Mouse (Mus musculus) kidney, adult 2 months (tissue): ENCODE measurements around the gene Aen. TPM values are rescaled to one million over a fixed set of nuclear protein-coding genes. Genes with fewer than 3 reads are reported as not detected.
A peak's percentile ranks its signal among the peaks of the same experiment; 100 is the strongest.

Source experiments
- DNase-seq: peaks from one replicate; pipeline ENCODE4 v3.0.0; 2021
- H3K27ac ChIP-seq: fragments of 200-500 bp; 2 replicates; pipeline ENCODE4 v1.5.1; 2012; ENCODE audit warnings: low read depth, low read length, control low read depth, inconsistent platforms; ENCODE audit not compliant: insufficient read depth
- H3K27me3 ChIP-seq: fragments of 200-500 bp; replicated peaks from 2 replicates; pipeline ENCODE4 v1.6.1; 2012; ENCODE audit warnings: mild to moderate bottlenecking, moderate library complexity, low read length, inconsistent platforms; ENCODE audit not compliant: control insufficient read depth, insufficient read depth
- H3K36me3 ChIP-seq: fragments of 200-500 bp; 2 replicates; pipeline ENCODE4 v1.6.1; 2012; ENCODE audit warnings: mild to moderate bottlenecking, moderate library complexity, low read length, inconsistent platforms; ENCODE audit not compliant: control insufficient read depth, insufficient read depth
- H3K4me1 ChIP-seq: fragments of 200-500 bp; 2 replicates; pipeline ENCODE4 v1.6.1; 2011; ENCODE audit warnings: low read length; ENCODE audit not compliant: control insufficient read depth, insufficient read depth
- H3K4me3 ChIP-seq: fragments of 200-500 bp; 2 replicates; pipeline ENCODE4 v1.5.1; 2011; ENCODE audit warnings: mild to moderate bottlenecking, low read depth, low read length, control low read depth; ENCODE audit not compliant: insufficient read depth
- CTCF ChIP-seq: fragments of 200-500 bp; conservative IDR thresholded peaks from 2 replicates; pipeline ENCODE4 v1.5.1; 2011; ENCODE audit warnings: low read depth, mild to moderate bottlenecking, control low read depth, low read length, moderate library complexity, mixed read lengths; ENCODE audit not compliant: insufficient read depth, insufficient read length
- POLR2A ChIP-seq: fragments of 200-500 bp; IDR thresholded peaks from one replicate; pipeline ENCODE4 v1.6.1; 2011; ENCODE audit warnings: low read depth, low read length, control low read depth
- WGBS: fragments of 180-500 bp; shearing (Covaris S2); methylation state at CpG from one replicate; pipeline ENCODE4 v1.1.7; 2018; 5-methylcytosine and 5-hydroxymethylcytosine counted together
- polyA plus RNA-seq: library from polyadenylated mRNA; depleted of rRNA; stranded (reverse); fragments of >200 nt; gene quantifications from 2 replicates; pipeline ENCODE4 v1.2.3, GENCODE M21; 2012

Aen gene
- polyA plus RNA-seq, 1 experiment: 20.7 TPM

DNA sequence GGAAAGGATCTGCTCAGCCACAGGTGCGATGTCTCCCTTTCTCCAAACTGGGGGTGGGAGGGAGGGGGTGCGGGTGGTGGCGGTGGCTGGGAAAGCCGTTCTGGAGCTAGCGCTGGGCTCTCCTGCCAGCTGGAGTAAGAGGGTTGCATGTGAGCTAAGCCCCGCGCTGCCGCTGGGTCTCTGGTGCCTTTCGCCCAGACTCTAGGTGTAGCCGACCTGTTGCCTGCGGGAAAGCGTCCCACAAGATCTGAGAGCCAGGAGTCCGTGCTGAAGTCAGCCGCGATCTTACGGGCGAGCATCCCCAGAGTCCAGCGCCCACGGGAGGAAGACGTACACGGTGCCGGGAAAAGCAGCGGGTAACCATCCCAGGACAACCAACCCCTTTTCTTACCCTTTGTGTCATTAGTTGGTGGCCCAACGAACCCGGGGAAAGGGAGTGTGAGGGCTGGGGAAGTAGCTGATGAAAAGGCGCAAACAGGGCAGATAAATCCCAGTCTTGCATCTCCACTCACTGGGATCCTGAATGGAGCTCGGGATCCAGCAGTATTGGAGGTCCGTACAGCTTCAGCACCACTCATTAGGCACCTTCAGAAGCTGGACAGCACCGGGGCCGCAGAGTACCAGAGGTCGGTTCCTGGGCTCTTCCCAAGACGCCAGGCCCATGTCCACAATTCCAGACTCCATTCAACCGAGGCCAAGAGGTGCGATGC is 12.5 kb upstream of the Aen start:
- no peak for DNase-seq
- WGBS: 3% methylated on average over 34 of the region's 34 CpGs
- no peak for TF ChIP-seq CTCF
- TF ChIP-seq POLR2A: no peak
- H3K27ac ChIP-seq: no peak overlapping the region
- H3K4me1 ChIP-seq: no peaks in the 10 kb centered on the region
- no peak overlapping the region for H3K4me3 ChIP-seq
- peaks cover 6% of the 10 kb centered on the region for H3K27me3 ChIP-seq
- H3K36me3 ChIP-seq: no peaks in the 10 kb centered on the region

DNA sequence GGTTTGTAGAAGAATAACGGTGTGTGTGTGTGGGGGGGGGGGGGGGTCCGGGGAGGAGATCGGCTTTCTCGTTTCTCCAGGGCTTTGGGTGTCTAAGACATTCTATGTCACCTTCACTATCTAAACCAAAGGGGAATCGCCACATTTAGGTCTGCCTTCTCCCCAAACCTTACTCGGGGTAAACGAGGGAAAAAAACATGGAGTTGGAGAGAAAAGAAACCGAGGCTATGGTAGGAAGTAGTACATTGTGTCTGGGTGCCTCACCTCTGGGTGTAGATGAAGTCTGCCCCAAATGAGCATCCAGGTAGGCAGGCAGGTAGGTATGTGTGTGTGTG is 12.0 kb upstream of the Aen start:
- 10% methylated on average over 8 of the region's 8 CpGs for WGBS
- H3K4me1 ChIP-seq: no peaks in the 10 kb centered on the region
- DNase-seq: no peak
- H3K36me3 ChIP-seq: no peaks in the 10 kb centered on the region
- TF ChIP-seq POLR2A (no peak), CTCF (no peak)
- H3K27me3 ChIP-seq: peaks cover 6% of the 10 kb centered on the region
- H3K4me3 ChIP-seq: no peak overlapping the region
- no peak overlapping the region for H3K27ac ChIP-seq

DNA sequence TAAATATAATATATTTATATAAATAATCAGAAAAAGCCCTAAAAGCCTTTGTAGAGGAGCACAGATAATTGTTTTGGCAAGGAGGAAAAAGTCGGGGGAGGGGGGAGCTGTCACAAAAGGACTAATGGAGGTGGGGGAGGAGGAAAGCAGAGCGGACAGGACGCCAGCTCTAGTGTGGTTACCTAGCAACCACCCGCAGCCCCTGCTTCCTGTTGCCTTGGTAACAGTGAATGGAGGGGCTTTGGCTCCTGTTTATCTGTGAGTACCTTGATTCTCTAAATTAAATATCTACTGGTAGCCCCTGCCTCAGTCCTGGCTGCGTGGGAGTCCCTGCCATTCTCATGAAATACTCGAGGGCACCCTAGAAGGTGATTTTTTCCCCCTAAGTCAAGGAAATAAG is 11.5 kb upstream of the Aen start:
- 9% methylated on average over 6 of the region's 6 CpGs for WGBS
- Histone ChIP-seq H3K27ac (no peak overlapping the region), H3K4me3 (no peak overlapping the region), H3K27me3 (peaks cover 6% of the 10 kb centered on the region), H3K4me1 (no peaks in the 10 kb centered on the region), H3K36me3 (no peaks in the 10 kb centered on the region)
- no peak for TF ChIP-seq CTCF
- TF ChIP-seq POLR2A: no peak
- no peak for DNase-seq

DNA sequence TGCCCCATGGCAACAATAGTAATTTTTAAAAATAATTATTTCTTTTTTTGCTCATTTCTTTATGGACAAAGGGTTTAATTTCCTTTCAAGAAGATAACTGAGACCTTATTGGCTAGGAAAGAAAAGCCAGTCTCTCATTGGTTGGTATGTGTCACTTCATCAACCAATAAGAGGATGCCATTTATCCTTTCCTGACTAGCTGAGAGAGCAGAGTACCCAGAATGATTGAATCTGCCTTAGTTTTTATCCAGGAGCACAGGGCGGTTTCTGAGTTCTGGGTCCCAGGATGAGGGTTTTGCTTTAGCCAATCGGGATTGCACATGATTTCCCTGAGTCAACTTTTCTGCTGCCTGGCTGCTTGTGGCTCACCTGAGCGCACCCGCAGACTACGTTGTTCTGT is 10.2 kb upstream of the Aen start:
- TF ChIP-seq CTCF: no peak
- no peak for TF ChIP-seq POLR2A
- no peak for DNase-seq
- Histone ChIP-seq H3K27me3 (peaks cover 6% of the 10 kb centered on the region), H3K27ac (no peak overlapping the region), H3K4me3 (no peak overlapping the region), H3K36me3 (no peaks in the 10 kb centered on the region), H3K4me1 (no peaks in the 10 kb centered on the region)
- 60% methylated on average over 5 of the region's 5 CpGs for WGBS

- 77% methylated on average over 4 of the region's 4 CpGs for WGBS
Observed at GRCm38 (mm10) chr7:78886496-78886895, 9.2 kb upstream of the Aen start.

GRCm38 (mm10) chr7:78887431-78887842 is 8.2 kb upstream of the Aen start:
- TF ChIP-seq CTCF: no peak
- TF ChIP-seq POLR2A: no peak

More at GRCm38 (mm10) chr7:78886496-78886895, 9.2 kb upstream of the Aen start:
- H3K27me3 ChIP-seq: peaks cover 6% of the 10 kb centered on the region
- H3K4me1 ChIP-seq: no peaks in the 10 kb centered on the region
- no peak overlapping the region for H3K4me3 ChIP-seq
- TF ChIP-seq CTCF (no peak), POLR2A (no peak)
- no peak overlapping the region for H3K27ac ChIP-seq
- no peaks in the 10 kb centered on the region for H3K36me3 ChIP-seq
- DNase-seq: no peak

DNA sequence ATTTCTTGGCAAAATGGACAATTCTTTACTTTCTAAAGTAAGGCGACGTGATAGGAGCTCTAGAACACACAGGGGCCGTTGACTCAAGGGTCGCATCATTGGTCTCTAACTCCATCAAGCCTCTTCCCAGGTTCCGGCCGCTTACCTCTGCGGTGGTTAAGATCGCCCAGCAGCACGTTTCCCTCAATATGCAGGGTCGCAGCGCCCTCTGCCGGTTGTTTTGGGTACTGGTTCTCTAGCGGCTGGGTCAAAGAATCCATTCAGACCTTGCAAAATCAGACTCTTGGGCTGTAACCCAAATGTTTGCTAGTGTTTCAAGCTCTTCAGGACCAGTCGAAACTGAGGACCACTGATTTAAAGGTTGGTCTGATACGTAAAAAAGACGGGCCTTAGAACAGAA is 5.0 kb upstream of the Aen start:
- H3K27ac ChIP-seq: no peak overlapping the region
- H3K4me1 ChIP-seq: peaks cover 4% of the 10 kb centered on the region; the same call in 1 of the 2 replicates
- WGBS: 3% methylated on average over 16 of the region's 16 CpGs
- no peak overlapping the region for H3K4me3 ChIP-seq
- H3K36me3 ChIP-seq: no peaks in the 10 kb centered on the region
- H3K27me3 ChIP-seq: no peaks in the 10 kb centered on the region
- TF ChIP-seq POLR2A (no peak), CTCF (peak; percentile 92)
- DNase-seq: peak; percentile 79

More at GRCm38 (mm10) chr7:78887431-78887842, 8.2 kb upstream of the Aen start:
- Histone ChIP-seq H3K4me3 (no peak overlapping the region), H3K27ac (no peak overlapping the region), H3K27me3 (peaks cover 3% of the 10 kb centered on the region), H3K4me1 (no peaks in the 10 kb centered on the region), H3K36me3 (no peaks in the 10 kb centered on the region)
- DNase-seq: no peak
- 24% methylated on average over 9 of the region's 9 CpGs for WGBS
